Mouse (Mus musculus) neural tube, embryonic 14.5 days (tissue): Measurements from ENCODE around the gene Fam72a. TPM values are rescaled to one million over a fixed set of nuclear protein-coding genes. Genes with fewer than 3 reads are reported as not detected.

Experiments
- ATAC-seq: fragments of 200-750 bp; cut with Nextera tagmentation; 2 replicates; pipeline ENCODE4 v1.8.0; 2017; ENCODE audit warnings: low read depth, mild to moderate bottlenecking, moderate TSS enrichment, moderate library complexity
- H3K27ac ChIP-seq: fragments of 300-500 bp; sonication (generic); 2 replicates; pipeline ENCODE4 v1.5.1; 2014; ENCODE audit warnings: low read depth, mild to moderate bottlenecking, control low read depth, low read length, moderate library complexity, mixed read lengths
- H3K27me3 ChIP-seq: fragments of 300-500 bp; sonication (generic); 2 replicates; pipeline ENCODE4 v1.6.1; 2014; ENCODE audit warnings: low read length; ENCODE audit not compliant: control insufficient read depth, insufficient read depth
- H3K36me3 ChIP-seq: fragments of 300-500 bp; sonication (generic); 2 replicates; pipeline ENCODE4 v1.6.1; 2014; ENCODE audit warnings: low read length, mixed read lengths; ENCODE audit not compliant: control insufficient read depth, insufficient read depth
- H3K4me1 ChIP-seq: fragments of 300-500 bp; sonication (generic); 2 replicates; pipeline ENCODE4 v1.6.1; 2014; ENCODE audit warnings: low read length; ENCODE audit not compliant: control insufficient read depth, insufficient read depth
- H3K4me2 ChIP-seq: fragments of 300-500 bp; sonication (generic); 2 replicates; pipeline ENCODE4 v1.6.1; 2014; ENCODE audit warnings: mild to moderate bottlenecking, low read depth, low read length, control low read depth
- H3K4me3 ChIP-seq: fragments of 300-500 bp; sonication (generic); 2 replicates; pipeline ENCODE4 v1.5.1; 2014; ENCODE audit warnings: low read depth, low read length, control low read depth, mixed read lengths
- H3K9ac ChIP-seq: fragments of 300-500 bp; sonication (generic); replicated peaks from 2 replicates; pipeline ENCODE4 v1.6.1; 2014; ENCODE audit warnings: low read depth, mild to moderate bottlenecking, control low read depth, low read length, mixed read lengths
- H3K9me3 ChIP-seq: fragments of 300-500 bp; sonication (generic); 2 replicates; pipeline ENCODE4 v1.6.1; 2016; ENCODE audit warnings: low read length; ENCODE audit not compliant: control insufficient read depth
- WGBS: fragments of 180-500 bp; shearing (Covaris S2); extraction: QIAGEN DNeasy Blood & Tissue Kit; methylation state at CpG from one replicate; pipeline ENCODE4 v1.1.7; 2014; 5-methylcytosine and 5-hydroxymethylcytosine counted together
- polyA plus RNA-seq: library from polyadenylated mRNA; unstranded; fragments of >200 nt; fragmentation: Nextera tagmentation; extraction: Ambion mirVana; gene quantifications from 2 replicates; pipeline ENCODE4 v1.2.1, GENCODE M21; 2014

Gene Fam72a
- polyA plus RNA-seq, 1 experiment from 2014 or later = 0.48 TPM

DNA sequence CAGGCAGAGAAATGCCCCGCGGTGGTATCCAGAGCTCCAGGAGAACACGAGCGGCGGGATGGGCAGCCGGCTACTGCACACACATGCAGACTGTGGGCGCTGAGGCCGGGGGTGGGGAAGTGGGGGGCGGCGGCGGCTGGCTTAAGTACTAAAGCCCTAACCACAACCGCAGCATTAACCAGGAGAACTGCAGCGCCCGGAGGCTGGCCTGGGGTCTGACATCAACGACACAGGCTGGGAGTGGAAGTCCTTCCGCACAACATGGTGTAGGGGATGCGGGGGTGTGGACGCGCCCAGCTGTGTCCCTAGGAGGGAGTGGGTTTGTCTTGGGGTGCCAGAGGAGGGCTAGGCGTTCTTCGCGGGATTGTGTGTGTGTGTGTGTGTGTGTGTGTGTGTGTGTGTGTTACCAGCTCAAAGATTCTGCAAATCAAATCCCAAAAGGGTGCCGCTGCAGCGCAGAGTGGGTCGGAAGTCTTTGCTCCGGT, 2.6 kb upstream of the Fam72a start:
- peaks cover 23% of the 10 kb centered on the region for H3K4me1 ChIP-seq
- H3K36me3 ChIP-seq = no peaks in the 10 kb centered on the region
- ATAC-seq = no peak
- H3K4me2 ChIP-seq = peak overlapping the region; percentile 88
- H3K9ac ChIP-seq = peak overlapping the region; percentile 76
- WGBS = under 1% methylated on average over 26 of the region's 26 CpGs
- H3K27me3 ChIP-seq = no peaks in the 10 kb centered on the region
- H3K4me3 ChIP-seq = peak overlapping the region; percentile 77
- H3K27ac ChIP-seq = peak overlapping the region; percentile 86
- H3K9me3 ChIP-seq = no peaks in the 10 kb centered on the region

DNA sequence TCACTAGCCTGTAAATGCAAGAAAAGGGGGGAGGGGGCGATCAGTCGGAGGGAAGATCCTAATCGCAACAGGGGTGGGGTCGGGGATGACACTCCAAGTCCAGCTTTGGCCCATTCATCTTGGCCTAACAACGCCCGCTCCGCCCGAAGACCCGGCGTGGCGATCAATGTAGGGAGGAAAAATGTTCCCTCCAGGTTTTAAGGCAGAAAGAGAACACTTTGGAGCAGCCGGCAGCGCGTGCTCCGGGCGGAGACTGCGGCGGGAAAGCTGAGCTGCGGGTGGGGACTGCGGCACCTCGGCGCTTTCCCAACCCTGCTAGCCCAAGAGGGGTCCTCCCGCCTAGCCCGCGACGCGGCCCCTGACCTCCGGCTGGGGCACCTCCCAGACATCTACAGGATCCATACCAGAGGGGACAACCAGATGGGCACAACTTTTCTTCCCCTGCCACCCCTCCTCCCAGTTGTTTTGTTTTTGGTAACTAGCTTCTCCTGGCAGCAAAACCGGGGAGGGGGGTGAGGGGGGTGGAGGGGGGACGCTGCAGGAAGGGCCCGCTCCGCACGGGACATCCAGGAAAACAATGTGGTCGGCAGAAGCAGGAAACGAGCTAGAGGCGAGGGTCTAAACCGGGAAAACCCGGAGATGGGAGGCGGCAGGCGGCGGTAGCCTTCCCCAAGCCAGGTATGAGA, 2.0 kb upstream of the Fam72a start:
- Histone ChIP-seq H3K27me3 (no peaks in the 10 kb centered on the region), H3K36me3 (no peaks in the 10 kb centered on the region), H3K4me2 (peak overlapping the region; percentile 88), H3K4me3 (peak overlapping the region; percentile 77), H3K27ac (peak overlapping the region; percentile 86), H3K4me1 (peaks cover 22% of the 10 kb centered on the region), H3K9me3 (no peaks in the 10 kb centered on the region), H3K9ac (peak overlapping the region; percentile 76)
- under 1% methylated on average over 38 of the region's 41 CpGs for WGBS
- no peak for ATAC-seq

DNA sequence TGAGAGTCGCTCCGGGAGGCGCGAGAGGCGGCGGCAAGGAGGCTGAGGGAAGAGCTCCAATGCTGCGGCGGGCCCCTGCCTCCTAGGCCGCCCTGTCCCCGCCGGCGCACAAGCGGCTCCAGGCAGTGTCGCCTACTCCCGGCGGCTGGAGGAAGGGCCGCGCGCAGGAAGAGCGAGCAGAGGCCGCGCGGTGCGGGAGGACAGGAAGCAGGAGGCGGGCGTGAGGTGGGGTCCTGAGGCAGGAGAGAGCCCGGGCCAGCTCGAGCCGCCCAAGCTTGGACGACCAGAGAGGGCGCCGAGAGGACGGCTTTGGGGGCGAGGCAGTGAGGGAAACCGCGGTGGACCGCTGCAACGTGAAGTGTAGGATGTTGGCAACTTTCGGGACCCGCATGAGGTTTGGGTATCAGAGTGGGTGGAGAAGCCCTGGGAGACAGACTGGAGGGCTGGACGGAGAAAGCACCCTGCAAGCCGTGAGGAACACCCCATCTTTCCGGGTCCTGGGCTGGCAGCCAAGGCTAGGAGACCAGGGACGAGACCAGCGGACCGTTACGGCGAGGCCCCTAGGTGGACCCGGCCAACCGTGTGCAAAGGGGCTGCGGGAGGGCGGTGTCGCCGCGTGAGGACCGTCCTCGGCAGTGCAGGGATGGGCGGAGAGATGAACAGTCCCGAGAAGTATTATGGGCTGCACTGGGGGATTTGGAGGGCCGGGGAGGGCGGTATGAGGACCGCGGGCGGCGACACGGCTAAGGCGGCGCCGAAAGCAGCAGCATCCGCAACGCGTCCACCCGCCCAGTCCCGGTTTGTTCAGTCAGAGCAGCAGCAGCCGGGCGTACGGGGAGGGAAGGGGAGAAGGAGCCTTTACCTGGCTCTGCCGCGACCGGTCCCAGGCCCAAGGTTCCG, 1.1 kb upstream of the Fam72a start:
- peak overlapping the region; percentile 76 for H3K9ac ChIP-seq
- peak; percentile 36 for ATAC-seq
- H3K4me3 ChIP-seq = peak overlapping the region; percentile 77
- H3K27ac ChIP-seq = peak overlapping the region; percentile 86
- no peaks in the 10 kb centered on the region for H3K27me3 ChIP-seq
- peak overlapping the region; percentile 88 for H3K4me2 ChIP-seq
- peaks cover 22% of the 10 kb centered on the region for H3K4me1 ChIP-seq
- H3K36me3 ChIP-seq = no peaks in the 10 kb centered on the region
- H3K9me3 ChIP-seq = no peaks in the 10 kb centered on the region
- under 1% methylated on average over 76 of the region's 81 CpGs for WGBS

DNA sequence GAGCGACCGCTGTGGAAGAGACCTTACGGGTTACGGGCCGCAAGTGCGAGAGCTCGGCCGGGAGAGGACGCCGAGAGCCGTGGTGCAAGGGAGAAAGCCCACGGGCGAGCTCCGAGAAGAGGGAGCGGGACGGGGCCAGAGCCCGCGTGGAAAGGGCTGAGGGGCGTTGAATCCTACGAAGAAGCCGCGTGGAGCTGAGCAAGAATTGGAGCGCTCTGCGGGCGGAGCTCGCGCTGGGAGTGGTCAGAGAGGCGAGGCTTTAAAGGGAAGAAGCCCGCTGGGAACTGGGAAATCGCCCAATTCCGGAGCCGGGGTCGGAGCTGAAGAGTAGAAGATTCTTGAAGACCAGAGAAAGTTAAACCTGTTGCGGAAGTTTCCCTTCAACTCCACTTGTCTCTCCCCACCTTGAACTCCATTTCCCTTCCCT, 391 bp downstream of the Fam72a start:
- Histone ChIP-seq H3K27me3 (no peaks in the 10 kb centered on the region), H3K9ac (peak overlapping the region; percentile 51; the same call in 1 of the 2 replicates), H3K9me3 (no peaks in the 10 kb centered on the region), H3K36me3 (no peaks in the 10 kb centered on the region), H3K4me1 (peaks cover 19% of the 10 kb centered on the region), H3K27ac (no peak overlapping the region; the same call in 1 of the 2 replicates), H3K4me2 (peak overlapping the region; percentile 91), H3K4me3 (peak overlapping the region; percentile 77)
- no peak for ATAC-seq
- 0% methylated on average over 34 of the region's 34 CpGs for WGBS

DNA sequence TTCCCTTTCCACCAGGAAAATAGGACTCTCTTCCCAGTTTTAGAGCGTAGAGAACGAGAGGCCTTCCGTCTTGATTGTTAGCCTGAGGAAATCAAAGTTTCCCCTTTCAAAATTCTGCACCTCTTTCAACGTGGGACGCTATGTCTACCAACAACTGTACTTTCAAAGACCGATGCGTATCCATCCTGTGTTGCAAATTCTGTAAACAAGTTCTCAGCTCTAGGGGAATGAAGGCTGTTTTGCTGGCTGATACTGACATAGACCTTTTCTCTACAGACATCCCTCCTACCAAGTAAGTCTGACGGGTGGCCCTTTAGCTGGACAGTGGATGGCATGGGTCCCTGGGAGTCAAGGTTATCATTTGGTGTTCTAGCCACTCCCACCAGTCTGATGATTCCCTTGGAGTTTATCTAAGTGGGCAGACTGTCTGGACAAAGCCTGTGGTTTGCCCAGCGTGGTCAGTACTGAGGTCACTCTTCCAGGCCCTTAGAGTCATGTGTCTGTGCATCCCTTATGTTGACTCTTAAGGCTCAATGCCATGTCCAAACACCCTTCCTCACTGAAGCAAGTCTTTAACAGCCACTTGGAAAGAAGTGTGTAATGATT, 961 bp downstream of the Fam72a start:
- WGBS = 3% methylated on average over 9 of the region's 9 CpGs
- no peak overlapping the region for H3K27ac ChIP-seq
- no peaks in the 10 kb centered on the region for H3K27me3 ChIP-seq
- peaks cover 18% of the 10 kb centered on the region for H3K4me1 ChIP-seq
- H3K4me3 ChIP-seq = peak overlapping the region; percentile 77
- peak overlapping the region; percentile 91 for H3K4me2 ChIP-seq
- no peaks in the 10 kb centered on the region for H3K9me3 ChIP-seq
- H3K9ac ChIP-seq = peak overlapping the region; percentile 18; the same call in 1 of the 2 replicates
- H3K36me3 ChIP-seq = no peaks in the 10 kb centered on the region
- ATAC-seq = no peak

DNA sequence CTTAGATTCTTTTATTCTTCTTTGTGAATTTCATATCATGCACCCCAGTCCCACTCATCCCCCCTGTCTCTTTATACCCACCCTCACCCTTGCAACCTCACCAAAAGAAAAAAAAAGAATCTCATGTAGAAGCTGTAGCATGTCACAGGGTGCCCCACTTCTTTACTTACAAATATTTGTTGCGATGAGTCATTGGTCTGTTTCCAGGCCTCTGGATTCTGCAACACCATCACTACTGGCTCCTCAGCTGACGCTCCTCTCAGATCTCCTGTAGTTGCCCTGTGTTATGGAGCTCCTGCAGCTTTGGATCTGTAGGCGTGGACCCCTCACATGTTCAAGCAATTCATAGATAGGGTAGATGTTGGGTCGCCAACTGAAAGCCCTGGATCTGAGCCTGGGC, 12.1 kb downstream of the Fam72a start:
- Histone ChIP-seq H3K4me3 (no peak overlapping the region), H3K9me3 (no peaks in the 10 kb centered on the region), H3K4me1 (no peaks in the 10 kb centered on the region), H3K27me3 (no peaks in the 10 kb centered on the region), H3K36me3 (no peaks in the 10 kb centered on the region), H3K4me2 (no peak overlapping the region), H3K9ac (no peak overlapping the region), H3K27ac (no peak overlapping the region)
- ATAC-seq = no peak
- WGBS = 91% methylated on average over 4 of the region's 4 CpGs

DNA sequence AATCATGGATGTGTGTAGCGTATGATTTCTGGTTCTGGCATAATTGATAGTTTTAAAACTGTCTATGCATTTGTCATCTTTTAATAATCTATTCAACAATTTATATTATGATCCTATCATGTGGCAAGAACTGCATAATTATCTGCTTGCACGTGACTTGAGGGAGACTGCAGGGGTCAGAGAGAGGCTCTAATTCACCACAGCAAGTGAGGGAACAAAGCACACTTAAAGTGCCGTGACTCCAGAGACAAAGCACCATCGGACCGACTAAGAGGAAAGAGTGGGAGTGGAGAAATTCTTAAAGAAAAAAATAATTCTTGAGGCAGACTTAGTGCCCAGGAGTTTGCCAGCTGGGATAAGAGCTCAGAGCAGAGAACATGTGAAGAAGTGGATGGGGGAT, 13.1 kb downstream of the Fam72a start:
- Histone ChIP-seq H3K27me3 (no peaks in the 10 kb centered on the region), H3K9ac (no peak overlapping the region), H3K27ac (no peak overlapping the region), H3K9me3 (no peaks in the 10 kb centered on the region), H3K4me1 (no peaks in the 10 kb centered on the region), H3K36me3 (no peaks in the 10 kb centered on the region), H3K4me2 (no peak overlapping the region), H3K4me3 (no peak overlapping the region)
- ATAC-seq = no peak
- WGBS = 29% methylated on average over 5 of the region's 5 CpGs

DNA sequence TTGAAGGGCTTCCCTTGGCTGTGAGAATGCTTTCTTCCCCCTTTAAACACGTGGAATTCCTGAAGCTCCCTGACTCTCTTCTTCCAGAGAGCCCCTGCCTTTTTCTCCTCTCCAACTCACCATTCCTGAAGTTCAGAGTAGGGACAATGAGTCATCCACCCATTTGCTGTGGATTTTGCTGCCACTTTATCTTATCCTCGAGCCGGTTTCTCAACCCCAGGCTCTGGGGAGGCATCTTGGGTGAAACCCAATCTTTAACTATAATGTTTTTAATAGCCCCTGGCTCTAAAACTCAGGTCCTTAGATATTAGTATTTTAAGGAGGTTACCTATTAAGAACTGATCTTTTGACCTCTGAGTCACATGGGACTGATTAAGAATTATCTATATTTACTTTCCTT, 13.7 kb downstream of the Fam72a start:
- no peaks in the 10 kb centered on the region for H3K27me3 ChIP-seq
- no peak overlapping the region for H3K27ac ChIP-seq
- ATAC-seq = no peak
- no peaks in the 10 kb centered on the region for H3K4me1 ChIP-seq
- H3K4me2 ChIP-seq = no peak overlapping the region
- H3K9ac ChIP-seq = no peak overlapping the region
- WGBS = 51% methylated on average over 3 of the region's 3 CpGs
- no peak overlapping the region for H3K4me3 ChIP-seq
- no peaks in the 10 kb centered on the region for H3K36me3 ChIP-seq
- H3K9me3 ChIP-seq = no peaks in the 10 kb centered on the region
